Mouse (Mus musculus) left cerebral cortex, adult 18-20 months (tissue): Measurements from ENCODE around the gene Eng. TPM values are rescaled to one million over a fixed set of nuclear protein-coding genes. Genes with fewer than 3 reads are reported as not detected.

ENCODE experiments used
- DNase-seq, 2 experiments: peaks; one replicate each; pipeline ENCODE4 v3.0.0; 2021 to 2022; ENCODE audit warnings: low spot score in 2 of 2, mixed read lengths in 1 of 2
- total RNA-seq, 2 experiments: library from RNA; stranded (reverse); gene quantifications; 2 replicates each; pipeline ENCODE4 v1.2.3; 2021

The Eng gene
- total RNA-seq, 2 experiments from 2014 or later, result 18.4 to 19.9 TPM

GRCm38 (mm10) chr2:32641810-32642209 is 4.6 kb upstream of the Eng start:
- no peak for DNase-seq

DNA sequence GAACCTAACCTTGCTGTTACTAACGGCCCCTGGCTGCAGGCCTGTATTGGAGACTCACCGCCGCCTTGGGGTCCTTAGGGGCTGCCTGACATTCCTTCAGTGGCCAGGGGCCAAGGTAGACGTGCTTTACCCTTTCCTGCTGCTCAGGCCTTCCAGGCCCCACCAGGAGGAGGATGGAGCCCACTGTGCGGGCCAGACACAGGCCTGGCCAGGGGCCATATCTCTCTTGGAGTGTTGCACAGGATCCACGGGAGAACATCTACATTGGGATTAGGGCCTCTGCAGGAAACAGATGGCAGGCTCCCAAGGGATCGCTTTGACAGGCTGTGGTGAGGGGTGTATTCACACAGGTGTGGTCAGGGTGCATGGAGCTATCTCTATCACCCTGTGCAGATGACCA is 3.6 kb upstream of the Eng start:
- no peak for DNase-seq

DNA sequence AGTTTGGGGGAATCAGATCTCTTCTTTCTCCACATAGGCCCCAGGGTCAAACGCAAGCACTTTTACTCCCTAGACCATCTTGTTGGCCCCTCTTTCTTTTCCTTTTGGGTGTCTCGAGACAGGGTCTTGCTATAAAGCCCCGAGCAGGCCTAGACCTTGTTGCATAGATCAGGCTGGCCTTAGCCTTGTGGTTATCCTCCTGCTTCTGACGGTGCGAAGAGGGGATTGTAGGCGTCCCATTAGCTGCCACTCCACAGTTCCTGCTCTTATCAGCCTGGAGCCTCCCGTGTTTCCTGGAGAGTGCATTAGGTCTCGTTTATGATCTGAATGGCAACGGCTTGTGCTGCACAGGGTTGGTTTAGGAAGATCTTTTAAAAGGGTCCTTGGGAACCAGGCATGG is 2.3 kb upstream of the Eng start:
- no peak for DNase-seq

- no peak for DNase-seq
Observed at GRCm38 (mm10) chr2:32644799-32645475, 1.5 kb upstream of the Eng start.

DNA sequence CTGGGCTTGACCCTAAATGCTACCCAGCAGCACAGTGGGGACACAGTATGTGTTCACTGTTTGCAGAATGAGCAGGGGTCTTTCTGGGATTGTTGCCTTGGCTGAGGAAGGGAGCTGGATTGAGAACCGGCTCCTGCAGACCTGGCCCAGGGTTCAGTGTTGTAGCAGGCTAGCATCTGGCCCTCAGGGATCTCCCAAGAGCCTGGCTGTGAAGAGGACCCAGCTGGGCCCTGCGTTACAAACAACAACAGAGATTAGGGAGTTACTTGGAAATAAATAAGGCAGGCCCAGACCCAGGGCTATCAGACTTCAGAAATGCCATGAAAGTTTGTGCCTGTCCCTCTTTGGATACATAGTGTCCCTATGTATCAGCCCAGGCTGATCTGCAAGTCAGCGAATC is 748 bp upstream of the Eng start:
- DNase-seq, result no peak

GRCm38 (mm10) chr2:32647366-32647765 is 971 bp downstream of the Eng start:
- no peak for DNase-seq

DNA sequence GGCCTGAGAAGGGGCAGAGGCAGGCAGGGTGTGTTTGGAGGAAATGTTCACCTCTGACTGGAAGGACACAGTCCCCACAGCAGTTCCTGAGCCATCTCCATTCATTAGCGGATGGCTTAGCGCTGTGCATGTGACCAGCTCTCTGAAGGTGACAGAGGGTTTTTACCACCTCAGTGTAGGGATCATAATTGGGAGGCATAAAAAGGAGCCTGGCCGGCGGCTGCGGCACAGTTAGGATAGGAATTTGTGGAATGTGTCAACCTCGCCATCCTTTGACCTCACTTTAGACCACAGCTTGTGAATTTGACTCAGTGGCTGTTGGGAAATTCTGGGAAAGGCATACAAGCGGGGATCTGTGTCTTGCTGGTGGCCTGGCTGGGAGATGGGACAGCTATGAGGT is 7.4 kb downstream of the Eng start:
- DNase-seq, result no peak

- no peak for DNase-seq
Observed at GRCm38 (mm10) chr2:32654743-32655393, 8.5 kb downstream of the Eng start.

GRCm38 (mm10) chr2:32655394-32655744 is 9.0 kb downstream of the Eng start:
- DNase-seq, result no peak

- DNase-seq, result no peak
Observed at GRCm38 (mm10) chr2:32655826-32656225, 9.4 kb downstream of the Eng start.

DNA sequence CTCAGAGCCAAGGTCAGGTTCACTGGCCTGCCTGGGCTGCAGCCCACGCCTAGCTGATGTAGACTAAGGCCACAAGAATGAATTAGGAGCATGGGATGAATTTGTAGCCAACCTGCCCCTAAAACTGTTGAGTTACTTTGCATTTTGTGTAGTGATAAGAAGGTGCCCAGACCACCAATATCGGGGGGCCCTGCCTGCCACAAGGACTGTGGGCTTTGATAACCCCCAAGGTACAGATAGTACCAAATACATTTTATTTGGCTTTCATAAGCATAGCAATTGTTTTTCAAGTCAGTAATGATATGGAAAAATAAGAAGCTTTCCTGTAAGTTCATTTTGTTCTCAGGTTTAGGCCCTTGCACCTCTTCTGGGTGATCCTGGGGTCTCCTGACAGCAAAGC is 12.5 kb downstream of the Eng start:
- no peak for DNase-seq

GRCm38 (mm10) chr2:32661509-32662107 is 15.2 kb downstream of the Eng start:
- DNase-seq, result no peak

DNA sequence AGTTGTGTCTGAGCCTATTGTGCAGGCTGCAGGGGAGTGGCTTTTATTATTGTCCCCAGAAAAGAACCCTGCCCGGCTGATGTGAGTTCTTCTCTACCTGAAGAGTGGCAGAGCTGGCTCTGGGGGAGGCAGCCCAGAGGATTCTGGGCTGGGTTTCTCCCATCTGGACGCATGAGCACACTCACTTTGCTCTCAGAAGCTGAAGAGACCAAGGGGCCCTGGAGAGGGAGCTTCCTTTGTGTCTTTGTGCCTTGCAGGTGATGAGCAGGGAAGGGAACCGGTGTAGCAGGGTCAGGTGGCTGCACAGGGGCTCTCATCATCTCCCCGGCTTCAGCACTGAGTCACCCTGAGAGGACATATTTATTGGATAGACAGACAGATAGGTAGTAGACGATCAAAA is 15.9 kb downstream of the Eng start:
- DNase-seq, result no peak

DNA sequence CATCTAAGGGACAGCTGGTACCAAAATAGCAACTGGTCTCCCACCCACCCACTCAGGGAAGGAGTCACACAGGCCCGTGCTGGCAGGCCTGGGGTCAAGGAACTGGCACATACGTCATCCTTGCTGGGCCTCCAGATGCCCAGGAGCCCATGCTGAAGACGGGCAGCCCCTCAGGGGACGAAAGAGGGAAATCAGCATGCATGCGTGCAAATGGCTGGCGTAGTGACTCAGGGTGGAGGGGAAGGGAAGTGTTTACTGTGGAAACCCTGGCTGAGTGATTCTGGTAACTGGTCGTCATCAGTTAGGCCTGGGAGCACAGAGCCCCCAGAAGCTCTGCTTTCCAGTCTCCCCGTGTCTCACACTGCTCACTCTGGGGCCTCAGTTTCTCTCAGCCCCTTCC is 18.9 kb downstream of the Eng start:
- DNase-seq, result no peak

GRCm38 (mm10) chr2:32665853-32666252 is 19.5 kb downstream of the Eng start:
- no peak for DNase-seq

- no peak for DNase-seq
Observed at GRCm38 (mm10) chr2:32667775-32668174, 21.4 kb downstream of the Eng start.

GRCm38 (mm10) chr2:32668176-32668575 is 21.8 kb downstream of the Eng start:
- DNase-seq, result no peak

DNA sequence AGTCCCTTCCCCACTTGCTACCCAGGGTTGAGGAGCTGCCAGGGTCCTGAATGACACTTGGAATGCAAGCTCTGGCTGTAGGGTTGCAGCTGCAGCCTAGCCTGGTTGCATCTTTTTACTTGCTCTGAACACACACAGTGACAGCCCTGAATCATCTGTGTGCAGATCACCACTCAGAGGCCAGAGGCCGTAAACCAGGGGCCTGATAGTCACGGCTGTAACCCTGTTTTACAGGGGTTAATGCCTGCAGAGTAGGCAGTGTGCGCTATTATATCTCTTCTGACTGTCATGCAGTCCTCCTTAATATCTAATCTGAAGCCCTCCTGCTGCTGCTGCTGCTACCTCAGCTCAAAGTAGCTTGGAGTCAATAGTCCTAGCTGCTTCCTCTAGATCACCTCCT is 23.5 kb downstream of the Eng start:
- DNase-seq, result no peak

DNA sequence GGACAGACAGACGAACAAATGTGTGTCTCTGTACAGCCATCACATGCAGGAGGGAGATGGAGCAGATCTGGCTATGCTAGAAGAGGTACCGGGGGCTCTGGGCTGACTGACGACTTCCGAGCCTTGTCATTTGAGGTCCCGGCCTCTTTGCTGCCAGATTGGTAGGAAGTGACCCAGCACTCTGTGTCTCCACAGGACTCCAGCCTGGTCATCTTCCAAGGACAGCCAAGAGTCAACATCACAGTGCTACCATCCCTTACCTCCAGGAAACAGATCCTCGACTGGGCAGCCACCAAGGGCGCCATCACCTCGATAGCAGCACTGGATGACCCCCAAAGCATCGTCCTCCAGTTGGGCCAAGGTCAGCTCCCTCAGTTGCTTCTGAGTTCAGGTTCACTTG is 24.8 kb downstream of the Eng start:
- DNase-seq, result no peak

DNA sequence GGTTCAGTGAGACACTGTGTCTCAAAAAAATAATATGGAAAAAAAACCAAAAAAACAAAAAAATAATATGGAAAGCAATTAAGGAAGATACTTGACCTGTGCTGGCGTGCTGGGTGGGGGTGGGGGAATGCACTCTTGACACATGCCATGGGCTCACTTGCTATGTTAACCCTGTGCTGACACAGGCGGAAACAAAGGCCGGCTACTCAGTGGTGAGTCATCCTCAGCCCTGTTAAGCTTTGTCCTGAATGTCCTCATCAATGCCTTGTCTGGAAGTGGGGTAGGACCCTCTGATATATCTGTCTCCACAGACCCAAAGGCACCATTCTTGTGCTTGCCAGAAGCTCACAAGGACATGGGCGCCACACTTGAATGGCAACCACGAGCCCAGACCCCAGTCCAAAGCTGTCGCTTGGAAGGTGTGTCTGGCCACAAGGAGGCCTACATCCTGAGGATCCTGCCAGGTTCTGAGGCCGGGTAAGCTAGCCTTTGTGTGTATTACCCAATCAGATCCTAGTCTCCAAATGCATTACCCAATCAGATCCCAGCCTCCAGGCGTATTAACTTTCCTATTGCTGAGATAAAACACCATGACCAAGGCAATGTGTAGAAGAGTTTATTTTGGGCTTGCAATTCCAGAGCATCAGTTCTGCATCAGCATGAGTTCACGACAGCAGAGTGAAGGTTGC is 25.7 kb downstream of the Eng start:
- DNase-seq, result no peak

DNA sequence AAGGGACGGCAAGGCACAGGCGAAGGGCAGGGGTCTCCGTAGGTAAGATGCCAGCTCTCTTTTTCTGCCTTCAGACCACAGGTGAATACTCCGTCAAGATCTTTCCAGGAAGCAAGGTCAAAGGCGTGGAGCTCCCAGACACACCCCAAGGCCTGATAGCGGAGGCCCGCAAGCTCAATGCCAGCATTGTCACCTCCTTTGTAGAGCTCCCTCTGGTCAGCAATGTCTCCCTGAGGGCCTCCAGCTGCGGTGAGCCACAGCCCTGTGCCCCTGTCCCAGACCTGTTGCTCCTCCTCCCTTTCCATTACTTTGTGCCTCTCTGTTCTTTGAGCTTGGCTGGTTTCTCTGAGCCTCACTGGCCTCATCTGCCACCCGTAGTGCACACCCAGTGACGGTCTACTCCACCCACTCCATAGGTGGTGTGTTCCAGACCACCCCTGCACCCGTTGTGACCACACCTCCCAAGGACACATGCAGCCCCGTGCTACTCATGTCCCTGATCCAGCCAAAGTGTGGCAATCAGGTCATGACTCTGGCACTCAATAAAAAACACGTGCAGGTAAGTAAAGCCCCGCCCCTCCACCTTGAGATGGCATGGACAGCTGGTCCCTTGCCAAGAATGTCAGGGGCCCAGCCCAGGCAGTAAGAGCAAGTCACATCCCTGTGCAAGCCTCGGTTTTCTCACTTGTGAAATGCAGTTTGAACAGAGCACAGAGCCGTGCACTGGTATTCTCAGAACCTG is 27.0 kb downstream of the Eng start:
- no peak for DNase-seq

- DNase-seq, result no peak
Observed at GRCm38 (mm10) chr2:32676821-32677220, 30.4 kb downstream of the Eng start.
